Mouse (Mus musculus) bone marrow, adult 2 months (tissue): ENCODE measurements around the gene Olfr1089. TPM values are rescaled to one million over a fixed set of nuclear protein-coding genes. Genes with fewer than 3 reads are reported as not detected.

ENCODE experiments used
- H3K27ac ChIP-seq: fragments of 200-500 bp; 2 replicates; pipeline ENCODE4 v1.5.1; 2012; ENCODE audit warnings: low read depth, mild to moderate bottlenecking, control low read depth, inconsistent platforms, low read length; ENCODE audit not compliant: control insufficient read depth, poor library complexity, insufficient read depth
- H3K4me1 ChIP-seq: fragments of 200-500 bp; 2 replicates; pipeline ENCODE4 v1.6.1; 2011; ENCODE audit warnings: low read length; ENCODE audit not compliant: control insufficient read depth, insufficient read depth
- H3K4me3 ChIP-seq: fragments of 200-500 bp; replicated peaks from 2 replicates; pipeline ENCODE3; 2011; ENCODE audit warnings: mild to moderate bottlenecking, low read depth, low read length, control low read depth; ENCODE audit not compliant: control insufficient read depth
- CTCF ChIP-seq: fragments of 200-500 bp; IDR thresholded peaks from 2 replicates; pipeline ENCODE4 v1.5.1; 2011; ENCODE audit warnings: low read length, control low read depth; ENCODE audit not compliant: control insufficient read depth, insufficient read depth
- POLR2A ChIP-seq: fragments of 200-500 bp; IDR thresholded peaks from 2 replicates; pipeline ENCODE4 v1.6.1; 2011; ENCODE audit warnings: low read depth, mild to moderate bottlenecking, control low read depth, low read length, borderline replicate concordance; ENCODE audit not compliant: control insufficient read depth
- WGBS: fragments of 180-500 bp; shearing (Covaris S2); methylation state at CpG from one replicate; pipeline ENCODE4 v1.1.7; 2018; 5-methylcytosine and 5-hydroxymethylcytosine counted together
- polyA plus RNA-seq: library from polyadenylated mRNA; stranded (reverse); fragments of >200 nt; gene quantifications from 2 replicates; pipeline ENCODE4 v1.2.4, GENCODE M21; 2011; ENCODE audit warnings: low replicate concordance; ENCODE audit not compliant: missing spikeins, insufficient read depth, insufficient read length

The Olfr1089 gene
- not detected in 2 replicates for polyA plus RNA-seq

- no peaks in the 10 kb centered on the region for H3K4me1 ChIP-seq
- TF ChIP-seq POLR2A = no peak
- no peak for TF ChIP-seq CTCF
- no peak within 1 kb of the TSS for H3K4me3 ChIP-seq
- no peak within 1 kb of the TSS for H3K27ac ChIP-seq
These were observed at the start of gene Olfr1089 for GRCm38 (mm10) chr2:86733601-86734000. TSS of gene Olfr1089 (minus strand) at chr2:86733701.

- H3K4me3 ChIP-seq = no peak within 1 kb of the TSS
- WGBS = 69% methylated on average over 2 of the region's 2 CpGs
- TF ChIP-seq CTCF (no peak), POLR2A (no peak)
- H3K4me1 ChIP-seq = no peaks in the 10 kb centered on the region
- no peak within 1 kb of the TSS for H3K27ac ChIP-seq
These were observed 48.7 kb upstream of the Olfr1089 start, which contains the start of gene Olfr1093 for GRCm38 (mm10) chr2:86782179-86782578. TSS of gene Olfr1093 (plus strand) at chr2:86782479.

DNA sequence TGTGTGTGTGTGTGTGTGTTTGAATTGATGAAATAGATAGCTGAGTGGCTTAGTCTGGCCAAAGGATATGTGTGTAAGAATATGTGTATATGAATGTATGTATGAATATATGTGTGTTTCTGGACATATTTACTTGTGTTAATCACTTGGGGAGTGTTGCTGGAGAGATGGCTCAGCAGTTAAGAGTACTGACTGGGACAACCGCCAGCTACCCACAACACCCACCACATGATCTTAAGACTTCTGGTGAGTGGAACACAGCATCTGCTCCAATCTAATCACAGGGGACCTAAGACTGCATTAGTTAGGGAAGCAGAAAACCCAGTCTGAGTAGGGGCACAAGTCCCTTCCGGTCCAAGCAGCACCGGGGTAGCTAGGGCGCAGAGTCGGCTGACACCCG is 27.5 kb upstream of the Olfr1089 start:
- Histone ChIP-seq H3K4me3 (no peak overlapping the region), H3K27ac (no peak overlapping the region), H3K4me1 (no peaks in the 10 kb centered on the region)
- WGBS = 89% methylated on average over 6 of the region's 6 CpGs
- TF ChIP-seq CTCF (no peak), POLR2A (no peak)

DNA sequence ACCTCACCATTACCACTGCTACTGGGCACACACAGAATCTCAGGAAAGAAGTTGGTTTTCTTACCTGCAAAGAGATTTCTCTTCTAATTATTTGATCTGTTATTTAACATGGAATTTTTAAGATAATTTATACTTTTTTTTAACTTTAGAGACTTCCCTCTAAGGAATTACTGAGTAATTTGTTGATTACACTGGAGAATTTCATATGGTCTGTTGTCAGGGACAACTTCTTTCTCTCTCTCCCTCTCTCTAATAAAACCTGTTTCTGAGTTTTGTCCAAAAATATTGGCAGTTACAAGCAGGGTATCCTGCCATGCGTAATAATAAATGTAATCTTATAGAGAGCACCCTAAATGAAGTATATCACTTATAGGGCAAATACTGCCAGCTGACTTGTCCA is 25.4 kb upstream of the Olfr1089 start, which contains the start of gene Olfr1090:
Gene Olfr1090 (minus strand): TSS at position 101 of the 400 bp plus-strand sequence.
- TF ChIP-seq POLR2A (no peak), CTCF (no peak)
- WGBS = 70% methylated on average over 1 of the region's 1 CpGs

DNA sequence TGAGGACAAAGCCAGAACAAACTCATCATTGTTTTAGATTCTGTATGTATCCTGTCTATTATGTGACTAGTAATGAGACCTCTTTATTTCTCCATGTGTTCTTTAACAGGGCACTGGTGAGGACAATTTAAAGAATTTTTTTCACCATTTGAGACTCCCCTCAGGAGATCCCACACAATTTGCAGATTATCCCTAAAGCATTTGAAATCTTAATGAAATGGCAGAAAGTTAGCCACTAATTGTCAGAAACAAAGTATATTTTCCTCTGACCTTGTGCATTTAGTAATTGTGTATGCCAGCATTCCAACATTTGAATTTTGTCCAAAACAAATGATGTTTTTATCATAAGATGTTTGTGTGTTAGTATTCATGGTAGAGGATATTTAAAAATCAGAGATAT is 35.2 kb downstream of the Olfr1089 start, which contains the start of gene Olfr1087:
Gene Olfr1087 (minus strand): TSS at position 101 of the 400 bp plus-strand sequence.
- TF ChIP-seq CTCF = no peak
- TF ChIP-seq POLR2A = no peak
- no peak within 1 kb of the TSS for H3K4me3 ChIP-seq
- H3K27ac ChIP-seq = no peak within 1 kb of the TSS
- H3K4me1 ChIP-seq = no peaks in the 10 kb centered on the region

More for the DNA sequence above, 25.4 kb upstream of the Olfr1089 start, which contains the start of gene Olfr1090:
- no peak within 1 kb of the TSS for H3K27ac ChIP-seq
- no peak within 1 kb of the TSS for H3K4me3 ChIP-seq
- no peaks in the 10 kb centered on the region for H3K4me1 ChIP-seq

Other genes with a start within 250 kb of the Olfr1089 start
- gene Olfr228, start 246.3 kb downstream of the Olfr1089 start, polyA plus RNA-seq = not detected in 2 replicates
- not detected in 2 replicates for gene Olfr1076, start 225.2 kb downstream of the Olfr1089 start, polyA plus RNA-seq
- gene Olfr1079, start 191.2 kb downstream of the Olfr1089 start, polyA plus RNA-seq = not detected in 2 replicates
- gene Olfr1080, start 175.5 kb downstream of the Olfr1089 start, polyA plus RNA-seq = not detected in 2 replicates
- gene Olfr1082, start 134.7 kb downstream of the Olfr1089 start, polyA plus RNA-seq = 1.0 TPM in 1 of 2 replicates, not detected in the other
- gene Olfr1084, start 94.0 kb downstream of the Olfr1089 start, polyA plus RNA-seq = not detected in 2 replicates
- gene Olfr1085, start 71.7 kb downstream of the Olfr1089 start, polyA plus RNA-seq = 0.30 TPM in 1 of 2 replicates, not detected in the other
- not detected in 2 replicates for gene Olfr1086, start 53.6 kb downstream of the Olfr1089 start, polyA plus RNA-seq
- gene Olfr1087, start 35.3 kb downstream of the Olfr1089 start, polyA plus RNA-seq = not detected in 2 replicates
- gene Olfr1090, start 25.3 kb upstream of the Olfr1089 start, polyA plus RNA-seq = 4.3 TPM in 1 of 2 replicates, not detected in the other
- not detected in 2 replicates for gene Olfr1093, start 48.8 kb upstream of the Olfr1089 start, polyA plus RNA-seq
- not detected in 2 replicates for gene Olfr141, start 76.3 kb upstream of the Olfr1089 start, polyA plus RNA-seq
- not detected in 2 replicates for gene Olfr1094, start 91.0 kb upstream of the Olfr1089 start, polyA plus RNA-seq
- gene Olfr1095, start 118.0 kb upstream of the Olfr1089 start, polyA plus RNA-seq = not detected in 2 replicates
- not detected in 2 replicates for gene Gm13723, start 141.1 kb upstream of the Olfr1089 start, polyA plus RNA-seq
- not detected in 2 replicates for gene Olfr1097, start 158.5 kb upstream of the Olfr1089 start, polyA plus RNA-seq
- not detected in 2 replicates for gene Olfr1098, start 190.8 kb upstream of the Olfr1089 start, polyA plus RNA-seq
- gene Olfr1099, start 227.0 kb upstream of the Olfr1089 start, polyA plus RNA-seq = not detected in 2 replicates
- not detected in 2 replicates for gene Olfr1100, start 246.3 kb upstream of the Olfr1089 start, polyA plus RNA-seq